Mouse (Mus musculus) ES-E14 (cell line): ENCODE results near the gene Ddr1.

Experiments
- CHD2 ChIP-seq: IDR thresholded peaks from 2 replicates; pipeline ENCODE4 v1.6.1; 2014; ENCODE audit warnings: mild to moderate bottlenecking, low read depth, low read length, inconsistent platforms
- HCFC1 ChIP-seq: IDR thresholded peaks from 2 replicates; pipeline ENCODE4 v1.6.1; 2012; ENCODE audit warnings: low read length, inconsistent platforms, borderline replicate concordance; ENCODE audit not compliant: insufficient read depth
- MAFK ChIP-seq: IDR thresholded peaks from 2 replicates; pipeline ENCODE4 v1.6.1; 2014; ENCODE audit warnings: mild to moderate bottlenecking, low read depth, low read length, inconsistent platforms; ENCODE audit not compliant: insufficient read depth
- ZC3H11A ChIP-seq: IDR thresholded peaks from 2 replicates; pipeline ENCODE4 v1.6.1; 2012; ENCODE audit warnings: low read depth, mild to moderate bottlenecking, inconsistent platforms, low read length, borderline replicate concordance
- ZNF384 ChIP-seq: IDR thresholded peaks from 2 replicates; pipeline ENCODE4 v1.6.1; 2012; ENCODE audit warnings: low read depth, low read length, inconsistent platforms

DNA sequence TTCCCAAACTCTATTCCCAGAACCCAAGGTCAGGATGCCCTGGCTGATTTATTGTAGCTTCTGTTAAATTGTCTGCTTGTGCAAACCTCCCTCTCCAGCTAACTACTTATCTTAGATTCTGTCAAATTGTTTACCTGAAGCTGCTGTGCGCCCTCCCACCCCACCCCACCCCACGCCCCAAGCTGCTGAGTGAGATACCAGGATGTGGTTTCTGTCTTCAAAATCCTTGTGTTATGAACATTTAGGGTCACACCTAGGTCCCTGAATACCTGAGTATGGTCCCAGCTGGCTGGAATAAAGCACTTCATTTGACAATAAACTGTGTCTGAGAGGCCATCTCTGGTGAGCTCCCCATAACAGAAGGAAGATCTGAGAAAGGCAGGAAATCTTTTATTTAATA, 30.1 kb upstream of the Ddr1 start:
- TF ChIP-seq ZC3H11A = no peak
- TF ChIP-seq ZNF384 = no peak
- no peak for TF ChIP-seq HCFC1
- TF ChIP-seq MAFK = no peak
- TF ChIP-seq CHD2 = no peak
